Mouse (Mus musculus) ES-E14 (cell line): ENCODE measurements at regions not wholly inside any gene's neighbourhood (a gene's known extent, or its start where the extent isn't known, plus 50 kb on each side); places are given as distances from the start of the nearest gene placed in this dataset.

ENCODE experiments used
- CHD2 ChIP-seq: IDR thresholded peaks from 2 replicates; pipeline ENCODE4 v1.6.1; 2014; ENCODE audit warnings: mild to moderate bottlenecking, low read depth, low read length, inconsistent platforms
- HCFC1 ChIP-seq: IDR thresholded peaks from 2 replicates; pipeline ENCODE4 v1.6.1; 2012; ENCODE audit warnings: low read length, inconsistent platforms, borderline replicate concordance; ENCODE audit not compliant: insufficient read depth
- MAFK ChIP-seq: IDR thresholded peaks from 2 replicates; pipeline ENCODE4 v1.6.1; 2014; ENCODE audit warnings: mild to moderate bottlenecking, low read depth, low read length, inconsistent platforms; ENCODE audit not compliant: insufficient read depth
- ZC3H11A ChIP-seq: IDR thresholded peaks from 2 replicates; pipeline ENCODE4 v1.6.1; 2012; ENCODE audit warnings: low read depth, mild to moderate bottlenecking, inconsistent platforms, low read length, borderline replicate concordance
- ZNF384 ChIP-seq: IDR thresholded peaks from 2 replicates; pipeline ENCODE4 v1.6.1; 2012; ENCODE audit warnings: low read depth, low read length, inconsistent platforms

DNA sequence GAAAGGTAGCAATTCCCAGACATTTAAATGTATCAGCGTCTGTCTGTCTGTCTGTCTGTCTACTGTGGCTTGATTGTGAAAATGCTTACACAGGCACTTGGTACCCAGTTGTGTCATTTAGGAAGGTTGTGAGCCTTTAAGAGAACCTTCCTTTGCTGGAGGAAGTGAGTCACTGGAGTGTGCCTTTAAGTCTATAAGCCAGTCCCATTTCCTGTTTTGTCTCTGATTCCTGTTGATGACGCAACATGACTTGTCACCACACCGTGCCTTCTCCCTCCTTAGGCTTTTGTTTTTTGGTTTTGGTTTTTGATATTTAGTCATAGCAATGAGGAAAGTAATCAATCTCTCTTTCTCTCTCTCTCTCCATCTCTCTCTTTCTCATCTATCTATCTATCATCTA is 58.6 kb upstream of the Fbxo11 start:
- TF ChIP-seq ZNF384 (no peak), CHD2 (no peak), MAFK (no peak), ZC3H11A (no peak), HCFC1 (no peak)
